Mouse (Mus musculus): Measurements from ENCODE around the gene Gper1. TPM values are rescaled to one million over a fixed set of nuclear protein-coding genes. Genes with fewer than 3 reads are reported as not detected.

Gene Gper1
- total RNA-seq, 1 experiment from 2014 or later: not detected

GRCm38 (mm10) chr5:139460384-139461067 is 37.6 kb downstream of the Gper1 start, which contains the start of gene 3110082I17Rik:
TSS of gene 3110082I17Rik (minus strand) at chr5:139460527.
- ATAC-seq (replicated peaks in 1 of 2; ENCODE audit: insufficient read depth in 1 of 2, low FRiP score in 2 of 2, low TSS enrichment in 1 of 2, low read depth in 1 of 2, poor library complexity in 2 of 2, severe bottlenecking in 2 of 2): peak; percentile 99 to 100

- no peak for ATAC-seq (replicated peaks in 1 of 2; ENCODE audit: insufficient read depth in 1 of 2, low FRiP score in 2 of 2, low TSS enrichment in 1 of 2, low read depth in 1 of 2, poor library complexity in 2 of 2, severe bottlenecking in 2 of 2)
Measured at GRCm38 (mm10) chr5:139464874-139465273, 41.9 kb downstream of the Gper1 start.

GRCm38 (mm10) chr5:139466373-139466772 is 43.4 kb downstream of the Gper1 start:
- ATAC-seq (replicated peaks in 1 of 2; ENCODE audit: insufficient read depth in 1 of 2, low FRiP score in 2 of 2, low TSS enrichment in 1 of 2, low read depth in 1 of 2, poor library complexity in 2 of 2, severe bottlenecking in 2 of 2): no peak

GRCm38 (mm10) chr5:139466801-139467200 is 43.9 kb downstream of the Gper1 start:
- ATAC-seq (replicated peaks in 1 of 2; ENCODE audit: insufficient read depth in 1 of 2, low FRiP score in 2 of 2, low TSS enrichment in 1 of 2, low read depth in 1 of 2, poor library complexity in 2 of 2, severe bottlenecking in 2 of 2): no peak

DNA sequence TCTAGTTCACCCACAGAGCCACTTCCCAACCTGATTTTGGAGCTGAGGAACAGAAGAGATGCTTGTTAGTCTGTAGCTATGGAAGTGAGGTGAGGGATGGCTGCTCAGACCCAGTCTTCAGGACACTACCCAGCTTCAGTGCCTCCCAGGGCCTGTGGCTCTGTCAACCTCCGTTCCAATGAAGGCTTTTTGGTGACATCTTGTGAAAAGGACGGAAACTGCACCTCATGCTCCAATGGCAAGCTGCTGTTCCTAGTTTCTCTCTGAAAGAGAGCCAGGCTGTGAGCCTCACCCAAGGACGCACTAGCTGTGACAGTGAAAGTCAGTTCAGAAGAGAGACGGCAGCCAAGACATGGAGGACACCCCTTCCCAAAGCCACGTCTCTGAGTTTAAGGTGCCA is 45.0 kb downstream of the Gper1 start:
- no peak for ATAC-seq (replicated peaks in 1 of 2; ENCODE audit: insufficient read depth in 1 of 2, low FRiP score in 2 of 2, low TSS enrichment in 1 of 2, low read depth in 1 of 2, poor library complexity in 2 of 2, severe bottlenecking in 2 of 2)

DNA sequence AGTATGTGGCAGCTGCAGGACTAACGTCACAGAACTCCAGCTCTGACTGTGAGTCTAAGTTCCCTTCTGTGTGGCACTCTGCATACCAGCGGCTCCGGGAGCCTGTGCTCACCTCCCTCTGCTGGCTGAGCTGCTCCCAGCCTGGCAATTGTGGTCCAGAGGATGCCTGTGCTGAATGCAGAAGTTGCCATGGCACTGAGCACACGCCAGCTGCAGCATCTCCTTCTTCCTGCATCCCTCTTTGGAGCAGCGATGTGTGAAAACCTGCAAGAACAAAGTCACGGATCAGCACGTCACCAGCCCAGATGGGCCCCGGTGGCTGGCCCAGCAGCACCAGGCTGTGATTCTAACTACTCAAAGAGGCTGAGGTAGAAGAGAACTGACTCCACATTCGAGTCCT is 51.8 kb downstream of the Gper1 start:
- no peak for ATAC-seq (replicated peaks in 1 of 2; ENCODE audit: insufficient read depth in 1 of 2, low FRiP score in 2 of 2, low TSS enrichment in 1 of 2, low read depth in 1 of 2, poor library complexity in 2 of 2, severe bottlenecking in 2 of 2)

Other genes starting within 250 kb of the Gper1 start
- gene Sun1, start 222.5 kb upstream of the Gper1 start, total RNA-seq (2017): 39.6 and 42.5 TPM in 2 replicates
- gene Get4, start 170.8 kb upstream of the Gper1 start, total RNA-seq (2017): 16.4 and 20.3 TPM in 2 replicates
- 19.4 and 29.0 TPM in 2 replicates for gene Adap1, start 97.5 kb upstream of the Gper1 start, total RNA-seq (2017)
- gene Cox19, start 71.7 kb upstream of the Gper1 start, total RNA-seq (2017): 14.9 and 18.7 TPM in 2 replicates
- not detected in 2 replicates for gene Cyp2w1, start 70.5 kb upstream of the Gper1 start, total RNA-seq (2017)
- 11.2 and 11.8 TPM in 2 replicates for gene Gpr146, start 45.5 kb upstream of the Gper1 start, total RNA-seq (2017)
- 2.1 and 3.3 TPM in 2 replicates for gene C130050O18Rik, start 17.9 kb upstream of the Gper1 start, total RNA-seq (2017)
- 39.3 and 39.9 TPM in 2 replicates for gene 3110082I17Rik, start 37.4 kb downstream of the Gper1 start, total RNA-seq (2017)
- gene Zfand2a, start 61.4 kb downstream of the Gper1 start, total RNA-seq (2017): 28.8 and 39.8 TPM in 2 replicates
- gene Uncx, start 120.3 kb downstream of the Gper1 start, total RNA-seq (2017): not detected in 2 replicates